Mouse (Mus musculus) MEL (cell line): ENCODE measurements around the gene Tedc1. TPM values are rescaled to one million over a fixed set of nuclear protein-coding genes. Genes with fewer than 3 reads are reported as not detected.
A peak's percentile ranks its signal among the peaks of the same experiment; 100 is the strongest.

Experiments used
- DNase-seq: peaks from one replicate; pipeline ENCODE4 v3.0.0; 2011; ENCODE audit warnings: low read depth, low spot score
- H3K27ac ChIP-seq: 2 replicates; pipeline ENCODE4 v1.5.1; 2012; ENCODE audit warnings: low read depth, mild to moderate bottlenecking, control low read depth, low read length, moderate library complexity; ENCODE audit not compliant: control insufficient read depth
- H3K27me3 ChIP-seq, 2 experiments: fragments of 150-350 bp in 1 of 2; sonication (generic) in 1 of 2; 2 replicates each; pipeline ENCODE4 v1.6.1; 2012; ENCODE audit warnings: low read length in 2 of 2, mild to moderate bottlenecking in 2 of 2, improper control_type of control experiment in 1 of 2, moderate library complexity in 1 of 2; ENCODE audit not compliant: insufficient read depth in 2 of 2, control insufficient read depth in 1 of 2
- H3K36me3 ChIP-seq, 2 experiments: 2 replicates each; pipeline ENCODE4 v1.6.1; 2012 to 2014; ENCODE audit warnings: low read length in 2 of 2, improper control_type of control experiment in 1 of 2, inconsistent platforms in 1 of 2, mild to moderate bottlenecking in 1 of 2; ENCODE audit not compliant: insufficient read depth in 2 of 2, control insufficient read depth in 1 of 2
- H3K4me1 ChIP-seq, 2 experiments: fragments of 150-350 bp in 1 of 2; sonication (generic) in 1 of 2; 2 replicates each; pipeline ENCODE4 v1.6.1; 2012; ENCODE audit warnings: low read length in 2 of 2, improper control_type of control experiment in 1 of 2, mild to moderate bottlenecking in 1 of 2; ENCODE audit not compliant: insufficient read depth in 2 of 2, control insufficient read depth in 1 of 2
- H3K4me3 ChIP-seq, 2 experiments: fragments of 150-350 bp in 1 of 2; sonication (generic) in 1 of 2; 2 replicates each; pipeline ENCODE4 v1.5.1; 2012; ENCODE audit warnings: low read depth in 2 of 2, low read length in 2 of 2, mild to moderate bottlenecking in 2 of 2, moderate library complexity in 2 of 2, control low read depth in 1 of 2, improper control_type of control experiment in 1 of 2; ENCODE audit not compliant: control insufficient read depth in 1 of 2, insufficient read depth in 1 of 2
- H3K79me2 ChIP-seq: 2 replicates; pipeline ENCODE4 v1.6.1; 2012; ENCODE audit warnings: mild to moderate bottlenecking, low read length, moderate library complexity; ENCODE audit not compliant: control insufficient read depth, poor library complexity, insufficient read depth
- H3K9ac ChIP-seq: 2 replicates; pipeline ENCODE4 v1.6.1; 2012; ENCODE audit warnings: low read depth, mild to moderate bottlenecking, control low read depth, low read length, moderate library complexity; ENCODE audit not compliant: control insufficient read depth, poor library complexity, severe bottlenecking
- H3K9me3 ChIP-seq: fragments of 150-350 bp; sonication (generic); replicated peaks from 2 replicates; pipeline ENCODE4 v1.6.1; 2012; ENCODE audit warnings: mild to moderate bottlenecking, low read length, improper control_type of control experiment, moderate library complexity; ENCODE audit not compliant: insufficient read depth
- BHLHE40 ChIP-seq: IDR thresholded peaks from 2 replicates; pipeline ENCODE4 v1.6.1; 2012; ENCODE audit warnings: low read depth, mild to moderate bottlenecking, inconsistent platforms, low read length, improper control_type of control experiment, borderline replicate concordance
- CHD1 ChIP-seq: IDR thresholded peaks from 2 replicates; pipeline ENCODE4 v1.6.1; 2012; ENCODE audit warnings: low read depth, mild to moderate bottlenecking, inconsistent platforms, low read length, improper control_type of control experiment
- CHD2 ChIP-seq: IDR thresholded peaks from 2 replicates; pipeline ENCODE4 v1.6.1; 2011; ENCODE audit warnings: low read length, improper control_type of control experiment
- E2F4 ChIP-seq: IDR thresholded peaks from 2 replicates; pipeline ENCODE4 v1.6.1; 2011; ENCODE audit warnings: low read depth, low read length, improper control_type of control experiment, borderline replicate concordance
- ELF1 ChIP-seq: IDR thresholded peaks from 2 replicates; pipeline ENCODE4 v1.6.1; 2014; ENCODE audit warnings: low read depth, mild to moderate bottlenecking, inconsistent platforms, low read length, improper control_type of control experiment, moderate library complexity
- ETS1 ChIP-seq: IDR thresholded peaks from 2 replicates; pipeline ENCODE4 v1.6.1; 2012; ENCODE audit warnings: low read depth, mild to moderate bottlenecking, inconsistent platforms, low read length, improper control_type of control experiment, moderate library complexity
- HCFC1 ChIP-seq: IDR thresholded peaks from 2 replicates; pipeline ENCODE4 v1.6.1; 2012; ENCODE audit warnings: low read depth, mild to moderate bottlenecking, inconsistent platforms, low read length, improper control_type of control experiment, moderate library complexity
- MAX ChIP-seq: IDR thresholded peaks from 2 replicates; pipeline ENCODE4 v1.6.1; 2011; ENCODE audit warnings: low read length, improper control_type of control experiment
- MAZ ChIP-seq: IDR thresholded peaks from 2 replicates; pipeline ENCODE4 v1.6.1; 2012; ENCODE audit warnings: low read depth, mild to moderate bottlenecking, inconsistent platforms, low read length, improper control_type of control experiment
- MEF2A ChIP-seq: IDR thresholded peaks from 2 replicates; pipeline ENCODE4 v1.6.1; 2014; ENCODE audit warnings: low read depth, mild to moderate bottlenecking, inconsistent platforms, low read length, improper control_type of control experiment; ENCODE audit not compliant: poor library complexity, insufficient replicate concordance, severe bottlenecking; ENCODE audit errors: extremely low read depth
- MYB ChIP-seq: IDR thresholded peaks from 2 replicates; pipeline ENCODE4 v1.6.1; 2011; ENCODE audit warnings: mild to moderate bottlenecking, low read depth, low read length, improper control_type of control experiment
- MYC ChIP-seq: IDR thresholded peaks from 2 replicates; pipeline ENCODE4 v1.6.1; 2011; ENCODE audit warnings: low read depth, mild to moderate bottlenecking, low read length, improper control_type of control experiment, moderate library complexity
- POLR2AphosphoS5 ChIP-seq: IDR thresholded peaks from 2 replicates; pipeline ENCODE4 v1.6.1; 2012; ENCODE audit warnings: low read depth, borderline replicate concordance, mild to moderate bottlenecking, inconsistent platforms, low read length, moderate library complexity, mixed read lengths
- SIN3A ChIP-seq: IDR thresholded peaks from 2 replicates; pipeline ENCODE4 v1.6.1; 2012; ENCODE audit warnings: low read length, improper control_type of control experiment, inconsistent platforms
- SMC3 ChIP-seq: IDR thresholded peaks from 2 replicates; pipeline ENCODE4 v1.6.1; 2011; ENCODE audit warnings: low read depth, low read length, improper control_type of control experiment
- TAL1 ChIP-seq: IDR thresholded peaks from 2 replicates; pipeline ENCODE4 v1.6.1; 2012; ENCODE audit warnings: mild to moderate bottlenecking, inconsistent platforms, low read length, moderate library complexity, mixed read lengths
- TBP ChIP-seq: IDR thresholded peaks from 2 replicates; pipeline ENCODE4 v1.8.0; 2011; ENCODE audit warnings: low read depth, low read length, improper control_type of control experiment
- USF1 ChIP-seq: IDR thresholded peaks from 2 replicates; pipeline ENCODE4 v1.6.1; 2014; ENCODE audit warnings: low read depth, mild to moderate bottlenecking, inconsistent platforms, low read length, improper control_type of control experiment, moderate library complexity
- USF2 ChIP-seq, 2 experiments: IDR thresholded peaks; 2 replicates each; pipeline ENCODE4 v1.6.1; 2011 to 2012; ENCODE audit warnings: improper control_type of control experiment in 2 of 2, low read length in 2 of 2, borderline replicate concordance in 1 of 2, inconsistent platforms in 1 of 2, low read depth in 1 of 2, mild to moderate bottlenecking in 1 of 2; ENCODE audit not compliant: insufficient read depth in 1 of 2
- ZKSCAN1 ChIP-seq: IDR thresholded peaks from 2 replicates; pipeline ENCODE4 v1.6.1; 2012; ENCODE audit warnings: low read depth, mild to moderate bottlenecking, inconsistent platforms, low read length, improper control_type of control experiment, moderate library complexity
- ZMIZ1 ChIP-seq: IDR thresholded peaks from 2 replicates; pipeline ENCODE4 v1.6.1; 2012; ENCODE audit warnings: low read depth, mild to moderate bottlenecking, inconsistent platforms, low read length, improper control_type of control experiment, moderate library complexity
- polyA plus RNA-seq, 2 experiments: library from polyadenylated mRNA; stranded (reverse) in 1 of 2; unstranded in 1 of 2; fragments of >175 nt in 1 of 2; fragments of >200 nt in 1 of 2; gene quantifications; 2 replicates each; pipeline versions ENCODE4 v1.2.1 to v1.2.4; 2012; ENCODE audit warnings: low replicate concordance in 2 of 2, low read depth in 1 of 2; ENCODE audit not compliant: insufficient read length in 2 of 2, insufficient read depth in 1 of 2, missing spikeins in 1 of 2
- total RNA-seq: library from RNA; depleted of rRNA; stranded (reverse); fragments of 300-350 nt; gene quantifications from 2 replicates; pipeline ENCODE4 v1.2.3, GENCODE M21; 2012

The Tedc1 gene
- total and polyA plus RNA-seq, 3 experiments = 50.7 to 74.7 TPM; not detected in 1

- TF ChIP-seq MEF2A (no peak), CHD1 (no peak), ETS1 (no peak), POLR2AphosphoS5 (no peak), ZKSCAN1 (no peak)
- TF ChIP-seq, all 39 proteins: peak for 0
These were observed 45.1 kb downstream of the Tedc1 start (continued) for GRCm38 (mm10) chr12:113201301-113201700.

GRCm38 (mm10) chr12:113202008-113202407 lies 45.8 kb downstream of the Tedc1 start:
- peaks cover 1% of the 10 kb centered on the region; the same call in 1 of the 2 replicates for H3K79me2 ChIP-seq
- peak; percentile 69 for DNase-seq
- no peaks in the 10 kb centered on the region; a peak in 1 of 4 replicates for H3K36me3 ChIP-seq
- H3K4me3 ChIP-seq = no peak overlapping the region
- TF ChIP-seq TAL1 = no peak
- TF ChIP-seq SIN3A = no peak
- TF ChIP-seq TBP = no peak
- TF ChIP-seq MYC = no peak
- H3K27me3 ChIP-seq = no peaks in the 10 kb centered on the region
- H3K4me1 ChIP-seq = no peaks in the 10 kb centered on the region
- H3K9ac ChIP-seq = no peak overlapping the region
- no peaks in the 10 kb centered on the region for H3K9me3 ChIP-seq
- H3K27ac ChIP-seq = no peak overlapping the region

GRCm38 (mm10) chr12:113203522-113203921 lies 47.3 kb downstream of the Tedc1 start:
- Histone ChIP-seq H3K9me3 (no peaks in the 10 kb centered on the region), H3K4me3 (no peak overlapping the region), H3K79me2 (peaks cover 2% of the 10 kb centered on the region; the same call in 1 of the 2 replicates), H3K4me1 (no peaks in the 10 kb centered on the region), H3K27ac (no peak overlapping the region), H3K9ac (no peak overlapping the region), H3K36me3 (peaks cover 2 to 8% of the 10 kb centered on the region in 2 experiments; a peak in 3 of 4 replicates)
- TF ChIP-seq MYC = no peak
- TF ChIP-seq MAX = no peak
- no peak for TF ChIP-seq MYB
- no peak for TF ChIP-seq SIN3A
- no peak for TF ChIP-seq E2F4
- TF ChIP-seq HCFC1 = no peak
- TF ChIP-seq SMC3 = no peak
- no peak for TF ChIP-seq MAZ
- TF ChIP-seq BHLHE40 = no peak
- TF ChIP-seq USF2 (IDR thresholded peaks at IDR 0.05; ENCODE audit: borderline replicate concordance in 1 of 2, insufficient read depth in 1 of 2, low read depth in 1 of 2, low read length in 2 of 2) = no peak
- TF ChIP-seq CHD1 = no peak
- no peak for TF ChIP-seq ELF1
- no peak for TF ChIP-seq ETS1
- TF ChIP-seq CHD2 = no peak
- no peak for TF ChIP-seq MEF2A
- TF ChIP-seq USF1 = no peak
- TF ChIP-seq ZMIZ1 = no peak
- TF ChIP-seq, all 39 proteins: peak for 0
- no peak for DNase-seq
- no peaks in the 10 kb centered on the region for H3K27me3 ChIP-seq
